Mouse (Mus musculus) neural tube, postnatal 0 days (tissue): ENCODE data around the gene Rhox2e. TPM values are rescaled to one million over a fixed set of nuclear protein-coding genes. Genes with fewer than 3 reads are reported as not detected.

Source experiments
- polyA plus RNA-seq: library from polyadenylated mRNA; unstranded; fragments of >200 nt; fragmentation: Nextera tagmentation; extraction: Ambion mirVana; gene quantifications from 2 replicates; pipeline ENCODE4 v1.2.1, GENCODE M21; 2015

Gene Rhox2e
- not detected in 2 replicates for polyA plus RNA-seq

GRCm38 (mm10) chrX:37530152-37530551, at the start of gene Rhox2e:
Gene Rhox2e, plus strand, starts transcription at chrX:37530452.

DNA sequence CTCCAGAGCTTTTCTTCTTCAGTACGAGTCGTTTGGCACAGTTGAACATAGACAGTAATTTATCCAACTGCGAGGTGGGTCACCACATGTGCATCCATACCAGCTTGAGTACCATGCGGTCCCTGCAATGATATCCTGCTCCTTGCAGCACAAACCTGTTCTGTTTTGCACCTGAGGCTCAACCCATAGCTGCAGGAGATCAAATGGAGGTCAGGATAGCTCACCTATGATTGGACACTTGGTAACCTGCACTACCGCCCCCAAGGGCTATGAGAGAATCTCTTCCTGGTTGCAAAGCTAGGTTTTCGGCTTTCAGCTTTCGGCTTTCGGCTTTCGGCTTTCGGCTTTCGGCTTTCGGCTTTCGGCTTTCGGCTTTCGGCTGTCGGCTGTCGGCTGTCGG, 16.2 kb upstream of the Rhox2e start, which contains the start of gene Rhox4d:
Rhox4d (plus strand) TSS at position 301 of the 400 bp plus-strand sequence.

DNA sequence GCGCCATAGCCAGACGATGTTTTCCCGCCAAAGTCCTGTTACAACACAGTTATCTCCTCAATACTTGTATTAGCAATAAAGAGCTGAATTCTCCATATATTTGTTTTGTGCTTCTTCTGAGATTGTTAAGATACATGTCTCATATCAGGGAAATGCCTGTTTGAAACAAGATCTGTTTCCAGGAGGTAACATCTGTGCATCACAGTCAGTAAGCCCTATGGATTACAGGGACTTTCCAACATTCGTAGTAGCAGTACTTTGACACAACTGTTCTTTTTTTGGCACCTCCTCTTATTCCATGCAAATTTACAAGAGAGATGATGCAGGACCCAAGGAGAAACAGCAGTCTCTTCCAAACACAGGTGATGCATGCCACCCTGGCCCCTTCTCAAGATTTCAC, 11.5 kb downstream of the Rhox2e start, which contains the start of gene Rhox3e:
Rhox3e (plus strand) TSS at position 301 of the 400 bp plus-strand sequence.

GRCm38 (mm10) chrX:37557112-37557511, 26.9 kb downstream of the Rhox2e start, which contains the start of gene Rhox4e:
Gene Rhox4e, plus strand, starts transcription at chrX:37557412.

DNA sequence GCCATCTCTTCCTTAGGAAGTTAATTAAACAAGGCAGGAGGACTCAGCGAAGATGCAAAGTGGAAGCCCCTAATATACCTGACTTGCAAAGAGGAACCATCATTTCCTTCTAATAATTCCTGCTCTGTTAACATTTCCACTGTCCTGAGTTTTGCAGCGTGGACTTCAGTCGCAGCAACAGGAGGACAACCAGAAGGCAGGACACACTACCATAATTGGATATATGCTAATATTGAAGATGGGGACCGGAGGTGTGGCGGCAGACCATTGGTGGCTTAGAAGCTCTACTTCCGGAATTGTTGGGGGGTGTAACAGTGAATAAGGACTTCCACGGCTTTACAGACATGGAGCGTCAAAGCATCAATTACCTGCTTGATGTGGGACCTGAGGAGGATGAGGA, 40.9 kb downstream of the Rhox2e start, which contains the start of gene Rhox2f:
Rhox2f (plus strand) TSS at position 301 of the 400 bp plus-strand sequence.

GRCm38 (mm10) chrX:37580692-37581091, 50.4 kb downstream of the Rhox2e start, which contains the start of gene Rhox3f:
Gene Rhox3f, plus strand, starts transcription at chrX:37580992.

Other genes with a start within 250 kb of the Rhox2e start
- gene Rhox3a2, start 150.4 kb upstream of the Rhox2e start, polyA plus RNA-seq, result not detected in 2 replicates
- gene Rhox4a2, start 139.6 kb upstream of the Rhox2e start, polyA plus RNA-seq, result not detected in 2 replicates
- not detected in 2 replicates for gene Rhox2b, start 118.4 kb upstream of the Rhox2e start, polyA plus RNA-seq
- not detected in 2 replicates for gene Rhox4b, start 98.0 kb upstream of the Rhox2e start, polyA plus RNA-seq
- gene Rhox2c, start 76.8 kb upstream of the Rhox2e start, polyA plus RNA-seq, result not detected in 2 replicates
- not detected in 2 replicates for gene Rhox3c, start 71.9 kb upstream of the Rhox2e start, polyA plus RNA-seq
- not detected in 2 replicates for gene Rhox4c, start 50.1 kb upstream of the Rhox2e start, polyA plus RNA-seq
- not detected in 2 replicates for gene Rhox2d, start 37.0 kb upstream of the Rhox2e start, polyA plus RNA-seq
- gene Rhox4d, start 16.1 kb upstream of the Rhox2e start, polyA plus RNA-seq, result not detected in 2 replicates
- not detected in 2 replicates for gene Rhox3e, start 11.6 kb downstream of the Rhox2e start, polyA plus RNA-seq
- gene Rhox4e, start 27.0 kb downstream of the Rhox2e start, polyA plus RNA-seq, result not detected in 2 replicates
- not detected in 2 replicates for gene Rhox2f, start 41.0 kb downstream of the Rhox2e start, polyA plus RNA-seq
- gene Rhox3f, start 50.5 kb downstream of the Rhox2e start, polyA plus RNA-seq, result not detected in 2 replicates
- gene Rhox4f, start 77.3 kb downstream of the Rhox2e start, polyA plus RNA-seq, result not detected in 2 replicates
- not detected in 2 replicates for gene Rhox3g, start 98.2 kb downstream of the Rhox2e start, polyA plus RNA-seq
- gene Rhox2g, start 113.0 kb downstream of the Rhox2e start, polyA plus RNA-seq, result not detected in 2 replicates
- not detected in 2 replicates for gene Rhox4g, start 120.9 kb downstream of the Rhox2e start, polyA plus RNA-seq
- gene Rhox3h, start 138.3 kb downstream of the Rhox2e start, polyA plus RNA-seq, result not detected in 2 replicates
- gene Rhox2h, start 142.8 kb downstream of the Rhox2e start, polyA plus RNA-seq, result not detected in 2 replicates